Mouse (Mus musculus) heart, postnatal 14 days (tissue): ENCODE measurements around the gene Bcl2. TPM values are rescaled to one million over a fixed set of nuclear protein-coding genes. Genes with fewer than 3 reads are reported as not detected.
A peak's percentile ranks its signal among the peaks of the same experiment; 100 is the strongest.

ENCODE experiments used
- DNase-seq, 2 experiments: peaks; one replicate each; pipeline ENCODE4 v3.0.0; 2021 to 2022
- intact Hi-C: fragments of 180-260 bp; cut with DNase I; formaldehyde crosslinking; loops from one replicate; pipeline ENCODE4 v1.15.1; 2025
- total RNA-seq, 2 experiments: library from RNA; stranded (reverse); gene quantifications; 2 replicates each; pipeline ENCODE4 v1.2.3; 2021

The Bcl2 gene
- total RNA-seq, 2 experiments from 2014 or later, result 5.6 to 7.0 TPM

- no peak for DNase-seq
These were observed 29.5 kb downstream of the Bcl2 start for GRCm38 (mm10) chr1:106684546-106684945.

GRCm38 (mm10) chr1:106682829-106683228 lies 31.2 kb downstream of the Bcl2 start:
- no peak for DNase-seq
- intact Hi-C loops, result no loop called here

More at GRCm38 (mm10) chr1:106684546-106684945, 29.5 kb downstream of the Bcl2 start:
- intact Hi-C loops, result no loop called here

GRCm38 (mm10) chr1:106679800-106680515 lies 34.1 kb downstream of the Bcl2 start:
- intact Hi-C loops, result no loop called here
- DNase-seq, result no peak

GRCm38 (mm10) chr1:106678060-106678478 lies 36.0 kb downstream of the Bcl2 start:
- intact Hi-C loops, result no loop called here
- no peak for DNase-seq

GRCm38 (mm10) chr1:106666140-106667088 lies 47.7 kb downstream of the Bcl2 start:
- intact Hi-C loops, result no loop called here
- peak; percentile 20 to 46 for DNase-seq

- DNase-seq, result no peak
- intact Hi-C loops, result loop anchor here (2.0 kb wide), 1 partner anchor 48 kb away; no protein-coding TSS in a partner anchor
These were observed 49.1 kb downstream of the Bcl2 start for GRCm38 (mm10) chr1:106664978-106665377.

- DNase-seq, result no peak
- intact Hi-C loops, result no loop called here
These were observed 51.6 kb downstream of the Bcl2 start for GRCm38 (mm10) chr1:106662486-106662885.

GRCm38 (mm10) chr1:106658293-106658847 lies 55.7 kb downstream of the Bcl2 start:
- no peak for DNase-seq
- intact Hi-C loops, result no loop called here

- intact Hi-C loops, result no loop called here
These were observed 57.8 kb downstream of the Bcl2 start for GRCm38 (mm10) chr1:106656207-106656738.

GRCm38 (mm10) chr1:106654254-106654653 lies 59.8 kb downstream of the Bcl2 start:
- no peak for DNase-seq
- intact Hi-C loops, result no loop called here

More at GRCm38 (mm10) chr1:106656207-106656738, 57.8 kb downstream of the Bcl2 start:
- DNase-seq, result no peak

GRCm38 (mm10) chr1:106653441-106653860 lies 60.6 kb downstream of the Bcl2 start:
- intact Hi-C loops, result no loop called here
- peak; percentile 42 to 58 for DNase-seq

- no peak for DNase-seq
- intact Hi-C loops, result no loop called here
These were observed 62.9 kb downstream of the Bcl2 start for GRCm38 (mm10) chr1:106651211-106651610.

- intact Hi-C loops, result no loop called here
- no peak for DNase-seq
These were observed 63.6 kb downstream of the Bcl2 start for GRCm38 (mm10) chr1:106650427-106650826.

GRCm38 (mm10) chr1:106647336-106647735 lies 66.7 kb downstream of the Bcl2 start:
- intact Hi-C loops, result no loop called here
- no peak for DNase-seq

- intact Hi-C loops, result no loop called here
- DNase-seq, result no peak
These were observed 69.5 kb downstream of the Bcl2 start for GRCm38 (mm10) chr1:106644566-106644965.

GRCm38 (mm10) chr1:106643527-106643926 lies 70.5 kb downstream of the Bcl2 start:
- intact Hi-C loops, result no loop called here

GRCm38 (mm10) chr1:106640577-106640976 lies 73.5 kb downstream of the Bcl2 start:
- intact Hi-C loops, result no loop called here
- DNase-seq, result no peak

More at GRCm38 (mm10) chr1:106643527-106643926, 70.5 kb downstream of the Bcl2 start:
- no peak for DNase-seq

GRCm38 (mm10) chr1:106637705-106638104 lies 76.4 kb downstream of the Bcl2 start:
- DNase-seq, result no peak
- intact Hi-C loops, result no loop called here

GRCm38 (mm10) chr1:106636714-106637113 lies 77.4 kb downstream of the Bcl2 start:
- no peak for DNase-seq
- intact Hi-C loops, result no loop called here

GRCm38 (mm10) chr1:106633207-106633606 lies 80.9 kb downstream of the Bcl2 start:
- intact Hi-C loops, result no loop called here
- no peak for DNase-seq
